ENCODE assay signal across 7 mouse cellular contexts in genomic region chr9:98425351-98425880, GRCm38 (mm10). TPM values are rescaled to one million over a fixed set of nuclear protein-coding genes. Genes with fewer than 3 reads are reported as not detected.
A peak's percentile ranks its signal among the peaks of the same experiment; 100 is the strongest.
DNase-seq lines count a peak whose midpoint lies in the region; ATAC-seq and TF ChIP-seq lines count a peak whose summit lies in the region.

No protein-coding gene starts in this region.

- peaks cover 23% of the 10 kb centered on the region for H3K4me1 ChIP-seq in lung, embryonic 14.5 days (ENCODE audit: insufficient read depth)
- H3K4me1 ChIP-seq in forebrain, embryonic 12.5 days: peaks cover 46% of the 10 kb centered on the region
- H3K4me1 ChIP-seq in liver, embryonic 12.5 days: peaks cover 54% of the 10 kb centered on the region
- peaks cover 46% of the 10 kb centered on the region for H3K4me1 ChIP-seq in stomach, embryonic 16.5 days (ENCODE audit: control insufficient read depth, insufficient read depth, low read length)

- peak overlapping the region; percentile 67 for H3K9ac ChIP-seq in lung, embryonic 14.5 days
- peak overlapping the region; percentile 57; the same call in 1 of the 2 replicates for H3K9ac ChIP-seq in forebrain, embryonic 12.5 days
- H3K9ac ChIP-seq in liver, embryonic 12.5 days: no peak overlapping the region
- H3K9ac ChIP-seq in stomach, embryonic 16.5 days (ENCODE audit: low read length): peak overlapping the region; percentile 82

- peak overlapping the region; percentile 70 for H3K4me2 ChIP-seq in lung, embryonic 14.5 days
- peak overlapping the region; percentile 72 for H3K4me2 ChIP-seq in forebrain, embryonic 12.5 days
- peak overlapping the region; percentile 67 for H3K4me2 ChIP-seq in liver, embryonic 12.5 days
- H3K4me2 ChIP-seq in stomach, embryonic 16.5 days (ENCODE audit: low read depth, low read length): peak overlapping the region; percentile 81

- 2% methylated on average over 19 of the region's 19 CpGs for whole genome bisulfite sequencing in lung, embryonic 14.5 days
- 9% methylated on average over 19 of the region's 19 CpGs for WGBS in forebrain, embryonic 12.5 days
- 14% methylated on average over 19 of the region's 19 CpGs for WGBS in liver, embryonic 12.5 days (ENCODE audit: insufficient replicate concordance)
- WGBS in stomach, embryonic 16.5 days: 9% methylated on average over 19 of the region's 19 CpGs

- 0 out of 2 replicates have a peak, but pooled peaks cover 5% of the 10 kb centered on the region for H3K36me3 ChIP-seq in lung, embryonic 14.5 days (ENCODE audit: insufficient read depth)
- no peaks in the 10 kb centered on the region for H3K36me3 ChIP-seq in forebrain, embryonic 12.5 days (replicated peaks)
- no peaks in the 10 kb centered on the region for H3K36me3 ChIP-seq in liver, embryonic 12.5 days
- no peaks in the 10 kb centered on the region for H3K36me3 ChIP-seq in stomach, embryonic 16.5 days (ENCODE audit: control insufficient read depth, insufficient read depth, low read length)

- ATAC-seq in lung, embryonic 14.5 days (ENCODE audit: insufficient read depth): no peak
- peak; percentile 7; the same call in 1 of the 2 replicates for ATAC-seq in forebrain, embryonic 12.5 days (ENCODE audit: low FRiP score)
- ATAC-seq in liver, embryonic 12.5 days: no peak
- ATAC-seq in stomach, embryonic 16.5 days (ENCODE audit: insufficient read depth, low FRiP score): no peak

- H3K27me3 ChIP-seq in lung, embryonic 14.5 days (ENCODE audit: insufficient read depth, low read length): no peaks in the 10 kb centered on the region
- peaks cover 65% of the 10 kb centered on the region for H3K27me3 ChIP-seq in forebrain, embryonic 12.5 days
- peaks cover 51% of the 10 kb centered on the region for H3K27me3 ChIP-seq in liver, embryonic 12.5 days (replicated peaks)
- no peaks in the 10 kb centered on the region for H3K27me3 ChIP-seq in stomach, embryonic 16.5 days (ENCODE audit: control insufficient read depth, insufficient read depth, low read length)

- peak overlapping the region; percentile 76 for H3K27ac ChIP-seq in lung, embryonic 14.5 days (ENCODE audit: low read depth)
- no peak overlapping the region for H3K27ac ChIP-seq in forebrain, embryonic 12.5 days
- no peak overlapping the region for H3K27ac ChIP-seq in liver, embryonic 12.5 days
- H3K27ac ChIP-seq in stomach, embryonic 16.5 days (ENCODE audit: low read length): peak overlapping the region; percentile 66

- no peak for TF ChIP-seq CTCF in lung, embryonic 14.5 days (IDR thresholded peaks at IDR 0.05; ENCODE audit: low read depth)

- no peaks in the 10 kb centered on the region for H3K9me3 ChIP-seq in lung, embryonic 14.5 days (ENCODE audit: low read depth, low read length)
- H3K9me3 ChIP-seq in forebrain, embryonic 12.5 days: no peaks in the 10 kb centered on the region
- H3K9me3 ChIP-seq in liver, embryonic 12.5 days (replicated peaks): no peaks in the 10 kb centered on the region
- no peaks in the 10 kb centered on the region for H3K9me3 ChIP-seq in stomach, embryonic 16.5 days (replicated peaks; ENCODE audit: control insufficient read depth, low read length)

- H3K4me3 ChIP-seq in lung, embryonic 14.5 days (ENCODE audit: low read depth, low read length): peak overlapping the region; percentile 62
- H3K4me3 ChIP-seq in forebrain, embryonic 12.5 days (replicated peaks): peak overlapping the region; percentile 54
- peak overlapping the region; percentile 57 for H3K4me3 ChIP-seq in liver, embryonic 12.5 days
- H3K4me3 ChIP-seq in stomach, embryonic 16.5 days (replicated peaks; ENCODE audit: low read length): peak overlapping the region; percentile 62

- intact Hi-C loops in gastrocnemius, postnatal 36 days (cut with DNase I): no loop called here

- DNase-seq in lung, embryonic 14.5 days: peak; percentile 50
- no peak for DNase-seq in lung, postnatal 36 days
- DNase-seq in adrenal gland, postnatal 36 days: no peak
- DNase-seq in gastrocnemius, postnatal 36 days: no peak

RNA-seq across cellular contexts. Expression of gene Rbp1, which starts 2.7 kb away (rescaled TPM):
- polyA plus RNA-seq in lung, embryonic 14.5 days (2014; fragmentation: Nextera tagmentation; extraction: Ambion mirVana): 128 and 132 TPM in 2 replicates
- 42.9 and 50.9 TPM in 2 replicates for polyA plus RNA-seq in forebrain, embryonic 12.5 days (2016; fragmentation: Nextera tagmentation; extraction: Ambion mirVana)
- polyA plus RNA-seq in liver, embryonic 12.5 days (2016; fragmentation: Nextera tagmentation; extraction: Ambion mirVana): 36.1 and 37.0 TPM in 2 replicates
- 81.3 and 82.8 TPM in 2 replicates for polyA plus RNA-seq in stomach, embryonic 16.5 days (2015; fragmentation: Nextera tagmentation; extraction: Ambion mirVana)
- total RNA-seq in adrenal gland, postnatal 36 days (2021): 1 to 10 TPM; 5.5 to 5.9 TPM
- 1 to 10 TPM; 1.2 to 1.5 TPM for total RNA-seq in gastrocnemius, postnatal 36 days (2021)

Comparison
In these comparisons a context has a peak if more than half of its experiments do, and no peak if none do; other contexts are left out.
1. H3K27ac ChIP-seq: peak in lung, embryonic 14.5 days (single experiment) and stomach, embryonic 16.5 days (single experiment); none in forebrain, embryonic 12.5 days (single experiment) and liver, embryonic 12.5 days (single experiment).
2. Peak in every context shown above with its lines, with median percentiles within 50 percentile points of each other: H3K4me2 ChIP-seq and H3K4me3 ChIP-seq.